Comparison of ENCODE assay signal across 9 mouse cellular contexts in genomic region chr1:122212484-122212883, GRCm38 (mm10).
DNase-seq lines count a peak whose midpoint lies in the region; ATAC-seq and TF ChIP-seq lines count a peak whose summit lies in the region.
"Had no signal": no experiment of that assay in that cellular context is flagged by ENCODE, and none has a peak within 500 bp of the region (broad histone marks: within the 10 kb centered on the region; RNA-seq: fewer than 3 reads in every experiment).

No protein-coding gene starts in this region.

- DNase-seq in kidney, postnatal 36 days: no peak
- DNase-seq in adrenal gland, adult 8-10 months: peak; percentile 63
- peak; percentile 5 to 51 for DNase-seq in frontal cortex, adult 2 months (ENCODE audit: extremely low spot score in 1 of 2, low spot score in 1 of 2)
- peak; percentile 89 for DNase-seq in lung, postnatal 0 days (ENCODE audit: low spot score)
- peak; percentile 13 for DNase-seq in stomach, postnatal 0 days (ENCODE audit: low spot score)
- DNase-seq in spleen, adult 12 weeks (ENCODE audit: low spot score): no peak
- DNase-seq in spleen, postnatal 14 days (ENCODE audit: low spot score in 2 of 2): no peak

- H3K27me3 ChIP-seq in kidney, embryonic 14.5 days (ENCODE audit: control insufficient read depth, insufficient read depth, low read length): no peaks in the 10 kb centered on the region
- H3K27me3 ChIP-seq in lung, postnatal 0 days (replicated peaks; ENCODE audit: insufficient read depth, low read length): no peaks in the 10 kb centered on the region
- H3K27me3 ChIP-seq in stomach, postnatal 0 days (ENCODE audit: control insufficient read depth, insufficient read depth, low read length): no peaks in the 10 kb centered on the region

- no peaks in the 10 kb centered on the region for H3K9me3 ChIP-seq in kidney, embryonic 14.5 days (ENCODE audit: control insufficient read depth, low read length)
- no peaks in the 10 kb centered on the region for H3K9me3 ChIP-seq in lung, postnatal 0 days (ENCODE audit: low read length)
- H3K9me3 ChIP-seq in stomach, postnatal 0 days (ENCODE audit: control insufficient read depth, low read length): no peaks in the 10 kb centered on the region

- no peak overlapping the region for H3K4me3 ChIP-seq in kidney, embryonic 14.5 days (ENCODE audit: low read length)
- no peak overlapping the region for H3K4me3 ChIP-seq in lung, postnatal 0 days (ENCODE audit: low read depth, low read length)
- H3K4me3 ChIP-seq in stomach, postnatal 0 days (ENCODE audit: low read depth, low read length): no peak overlapping the region

- no peak for TF ChIP-seq CTCF in lung, postnatal 0 days (IDR thresholded peaks at IDR 0.05)
- TF ChIP-seq CTCF in stomach, postnatal 0 days (IDR thresholded peaks at IDR 0.05; ENCODE audit: low read depth): no peak

- H3K4me2 ChIP-seq in kidney, embryonic 14.5 days (replicated peaks; ENCODE audit: low read depth, low read length): no peak overlapping the region
- H3K4me2 ChIP-seq in lung, postnatal 0 days (replicated peaks; ENCODE audit: low read depth, low read length): no peak overlapping the region
- H3K4me2 ChIP-seq in stomach, postnatal 0 days (replicated peaks; ENCODE audit: low read depth): no peak overlapping the region

- WGBS in kidney, embryonic 14.5 days: 44% methylated on average over 2 of the region's 2 CpGs
- 31% methylated on average over 2 of the region's 2 CpGs for WGBS in lung, postnatal 0 days
- 22% methylated on average over 2 of the region's 2 CpGs for WGBS in stomach, postnatal 0 days

- H3K4me1 ChIP-seq in kidney, embryonic 14.5 days (ENCODE audit: control insufficient read depth, insufficient read depth, low read length): no peaks in the 10 kb centered on the region
- H3K4me1 ChIP-seq in lung, postnatal 0 days (ENCODE audit: insufficient read depth, low read depth, low read length): no peaks in the 10 kb centered on the region
- no peaks in the 10 kb centered on the region for H3K4me1 ChIP-seq in stomach, postnatal 0 days (replicated peaks; ENCODE audit: control insufficient read depth, insufficient read depth)

- H3K9ac ChIP-seq in kidney, embryonic 14.5 days (ENCODE audit: low read depth, low read length): no peak overlapping the region
- H3K9ac ChIP-seq in lung, postnatal 0 days (replicated peaks; ENCODE audit: low read depth): no peak overlapping the region
- no peak overlapping the region for H3K9ac ChIP-seq in stomach, postnatal 0 days (ENCODE audit: low read length)

- ATAC-seq in kidney, embryonic 14.5 days (ENCODE audit: low FRiP score, low TSS enrichment): peak; percentile 69; the same call in 1 of the 2 replicates
- peak; percentile 95 for ATAC-seq in lung, postnatal 0 days
- ATAC-seq in stomach, postnatal 0 days (ENCODE audit: low FRiP score, low TSS enrichment): peak; percentile 66; the same call in 1 of the 2 replicates

- H3K27ac ChIP-seq in kidney, embryonic 14.5 days (ENCODE audit: low read depth, low read length): no peak overlapping the region
- no peak overlapping the region for H3K27ac ChIP-seq in lung, postnatal 0 days (ENCODE audit: low read length)
- H3K27ac ChIP-seq in stomach, postnatal 0 days (replicated peaks): no peak overlapping the region
- H3K27ac ChIP-seq: macrophage had no signal

- peak; percentile 49; the same call in 1 of the 2 replicates for TF ChIP-seq EP300 in lung, postnatal 0 days (IDR thresholded peaks at IDR 0.05)
- no peak for TF ChIP-seq EP300 in stomach, postnatal 0 days (optimal IDR thresholded peaks at IDR 0.05)

- H3K36me3 ChIP-seq in kidney, embryonic 14.5 days (ENCODE audit: control insufficient read depth, insufficient read depth, low read length): no peaks in the 10 kb centered on the region
- no peaks in the 10 kb centered on the region for H3K36me3 ChIP-seq in lung, postnatal 0 days (ENCODE audit: insufficient read depth, low read length)
- no peaks in the 10 kb centered on the region for H3K36me3 ChIP-seq in stomach, postnatal 0 days (ENCODE audit: control insufficient read depth, insufficient read depth, low read length)

Comparison
In these comparisons a context has a peak if more than half of its experiments do, and no peak if none do; other contexts are left out.
1. DNase-seq: peak in adrenal gland, adult 8-10 months (single experiment), frontal cortex, adult 2 months (2 of 2), lung, postnatal 0 days (single experiment) and stomach, postnatal 0 days (single experiment); none in kidney, postnatal 36 days (0 of 2), spleen, adult 12 weeks (single experiment) and spleen, postnatal 14 days (0 of 2).
2. Peak in every context shown above with its lines, with median percentiles within 50 percentile points of each other: ATAC-seq.